Mouse (Mus musculus): Measurements from ENCODE around the gene Sgsm1.

- TF ChIP-seq CTCF (IDR thresholded peaks at IDR 0.05; ENCODE audit: borderline replicate concordance, insufficient read depth, low read length) (no peak), POLR2A (IDR thresholded peaks at IDR 0.05; ENCODE audit: low read depth, low read length) (no peak)
Observed at GRCm38 (mm10) chr5:113354311-113354710, 43.7 kb upstream of the Sgsm1 start.
